Comparison of ENCODE assay signal across 33 mouse cellular contexts in genomic region chr13:31318008-31318407, GRCm38 (mm10).
"Had no signal": no experiment of that assay in that cellular context is flagged by ENCODE, and none has a peak within 500 bp of the region (broad histone marks: within the 10 kb centered on the region; RNA-seq: fewer than 3 reads in every experiment).

No protein-coding gene starts in this region.

- H3K9ac ChIP-seq: heart, embryonic 12.5 days; heart, embryonic 13.5 days; heart, embryonic 15.5 days; hindbrain, embryonic 12.5 days; hindbrain, embryonic 13.5 days; hindbrain, embryonic 14.5 days; hindbrain, embryonic 15.5 days; intestine, embryonic 15.5 days; kidney, embryonic 15.5 days had no signal

- H3K4me3 ChIP-seq: heart, embryonic 10.5 days; heart, embryonic 12.5 days; heart, embryonic 13.5 days; heart, embryonic 15.5 days; hindbrain, embryonic 10.5 days; hindbrain, embryonic 12.5 days; hindbrain, embryonic 13.5 days; hindbrain, embryonic 15.5 days; intestine, embryonic 15.5 days; kidney, embryonic 15.5 days; layer of hippocampus, adult 2 months had no signal

- H3K9me3 ChIP-seq: heart, embryonic 10.5 days; heart, embryonic 12.5 days; heart, embryonic 13.5 days; heart, embryonic 15.5 days; hindbrain, embryonic 10.5 days; hindbrain, embryonic 12.5 days; hindbrain, embryonic 13.5 days; hindbrain, embryonic 15.5 days; intestine, embryonic 15.5 days; kidney, embryonic 15.5 days had no signal

- H3K27ac ChIP-seq: heart, embryonic 10.5 days; heart, embryonic 13.5 days; heart, embryonic 15.5 days; hindbrain, embryonic 10.5 days; hindbrain, embryonic 12.5 days; hindbrain, embryonic 13.5 days; hindbrain, embryonic 14.5 days; hindbrain, embryonic 15.5 days; hindbrain, postnatal 0 days; intestine, embryonic 15.5 days; kidney, embryonic 15.5 days; kidney, postnatal 0 days; layer of hippocampus, adult 2 months had no signal

- ATAC-seq: hindbrain, embryonic 16.5 days; hindbrain, postnatal 0 days; inflammation-experienced regulatory T-cells, adult 6 months had no signal

- H3K36me3 ChIP-seq: heart, embryonic 10.5 days; heart, embryonic 12.5 days; heart, embryonic 13.5 days; heart, embryonic 15.5 days; hindbrain, embryonic 10.5 days; hindbrain, embryonic 12.5 days; hindbrain, embryonic 13.5 days; hindbrain, embryonic 15.5 days; intestine, embryonic 15.5 days; kidney, embryonic 15.5 days had no signal

- H3K27me3 ChIP-seq: heart, embryonic 15.5 days; hindbrain, embryonic 12.5 days; hindbrain, embryonic 13.5 days; hindbrain, embryonic 15.5 days had no signal

- H3K4me2 ChIP-seq: heart, embryonic 11.5 days; heart, embryonic 12.5 days; heart, embryonic 13.5 days; heart, embryonic 15.5 days; hindbrain, embryonic 12.5 days; hindbrain, embryonic 13.5 days; hindbrain, embryonic 14.5 days; hindbrain, embryonic 15.5 days; intestine, embryonic 15.5 days; kidney, embryonic 15.5 days had no signal

- H3K4me1 ChIP-seq: heart, embryonic 15.5 days; hindbrain, embryonic 12.5 days; hindbrain, embryonic 13.5 days; hindbrain, embryonic 15.5 days; intestine, embryonic 15.5 days had no signal

- DNase-seq: heart, postnatal 10 days; heart, postnatal 14 days; heart, postnatal 36 days; heart, postnatal 4 days; kidney, adult 11 months; kidney, adult 18-20 months; kidney, adult 2 months; kidney, adult 8-10 months; kidney, adult 9 months; kidney, postnatal 10 days; kidney, postnatal 14 days; kidney, postnatal 25 days; kidney, postnatal 36 days; kidney, postnatal 4 days; layer of hippocampus, adult 9-11 months; layer of hippocampus, postnatal 36 days had no signal
